Mouse (Mus musculus) E14TG2a.4 (cell line): ENCODE data around the gene Cpsf6.

Experiments
- CTCF ChIP-seq: conservative IDR thresholded peaks from 2 replicates; pipeline ENCODE4 v1.5.1; 2014; ENCODE audit warnings: low read length
- NANOG ChIP-seq: IDR thresholded peaks from 2 replicates; pipeline ENCODE4 v1.6.1; 2014; ENCODE audit warnings: borderline replicate concordance, low read length, mixed read lengths
- POU5F1 ChIP-seq: IDR thresholded peaks from 2 replicates; pipeline ENCODE4 v1.6.1; 2014; ENCODE audit warnings: low read length, borderline replicate concordance

DNA sequence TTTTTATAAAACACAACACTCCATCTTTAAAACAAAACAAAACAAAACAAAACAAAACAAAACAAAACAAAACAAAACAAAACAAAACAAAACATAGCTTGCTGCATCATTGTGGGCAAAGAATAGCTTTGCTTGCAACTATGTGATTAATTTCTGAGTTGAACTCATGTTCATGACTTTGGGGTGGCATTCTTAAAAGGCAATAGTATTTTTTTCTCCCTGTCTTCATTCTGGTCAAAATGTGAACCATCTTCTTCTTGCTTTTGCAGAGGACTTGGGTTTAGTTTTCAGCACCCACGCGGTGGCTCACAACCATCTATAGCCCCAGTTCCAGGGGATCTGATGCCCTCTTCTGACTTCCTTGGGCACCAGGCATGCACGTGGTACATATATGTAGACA lies 20.0 kb upstream of the Cpsf6 start:
- TF ChIP-seq CTCF (no peak), POU5F1 (no peak), NANOG (no peak)
